Mouse (Mus musculus): ENCODE measurements around the gene Rho.

Gene Rho

DNA sequence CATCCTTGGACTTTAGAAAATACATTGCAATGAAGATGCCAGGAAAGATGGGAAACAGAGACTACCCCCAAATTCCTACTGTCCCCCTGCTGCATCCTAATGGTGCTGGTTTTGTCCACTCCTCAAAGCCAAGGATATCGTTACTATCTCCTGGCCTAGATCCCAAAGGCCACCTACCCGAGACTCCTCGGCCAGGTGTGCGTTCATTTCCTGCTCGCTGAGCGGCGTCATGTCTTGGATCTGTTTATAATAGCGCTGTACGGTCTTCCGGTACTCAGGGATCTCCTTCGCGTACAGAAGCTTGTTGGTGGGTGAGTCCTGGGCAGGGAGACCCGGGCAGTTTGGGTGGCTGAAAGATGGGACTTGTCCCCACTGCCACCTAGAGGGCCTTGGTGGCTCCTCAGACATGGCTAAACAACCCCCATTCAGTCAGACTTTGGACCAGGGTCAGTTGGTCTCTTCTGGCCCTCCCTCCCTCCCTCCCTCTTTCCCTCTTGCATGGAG is 24.9 kb downstream of the Rho start:
- CTCF ChIA-PET: interaction anchor here (0.6 kb wide), 1 partner anchor 110 kb away, joined by 3 read pairs; no protein-coding TSS in a partner anchor

DNA sequence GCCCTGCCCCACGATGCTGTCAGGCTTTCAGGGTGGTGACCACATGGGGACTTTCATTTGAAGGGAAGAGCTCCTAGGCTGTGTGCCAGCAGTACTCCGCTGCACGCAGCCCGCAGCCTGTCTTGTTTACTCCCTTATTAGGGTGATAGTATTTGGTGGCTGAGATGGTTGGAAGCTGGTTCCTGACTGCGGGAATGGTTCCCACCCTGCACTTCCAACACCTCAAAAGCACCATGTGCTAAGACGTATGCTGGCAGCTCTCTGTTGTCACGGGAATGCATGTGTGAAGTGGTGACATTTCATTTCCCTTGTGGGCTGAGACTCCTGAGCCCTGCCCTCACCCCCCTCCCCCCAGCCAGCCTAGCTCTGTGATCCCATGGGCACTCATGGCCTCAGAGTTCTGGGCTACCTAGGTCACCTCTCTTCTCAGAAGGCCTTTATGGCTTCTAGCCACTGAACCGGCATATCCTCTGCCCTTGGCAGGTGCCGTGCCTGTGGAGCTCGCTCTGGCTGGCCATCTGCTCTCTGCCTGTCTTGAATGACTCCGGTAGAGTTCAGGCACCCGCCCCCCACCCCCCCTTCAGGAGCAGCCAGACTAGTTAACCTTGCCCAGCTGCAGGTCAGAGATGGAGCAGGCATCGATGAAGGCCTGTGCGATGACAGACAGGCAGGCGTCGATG is 25.5 kb downstream of the Rho start:
- CTCF ChIA-PET: interaction anchor here (0.6 kb wide), 1 partner anchor 111 kb away, joined by 3 read pairs; no protein-coding TSS in a partner anchor

DNA sequence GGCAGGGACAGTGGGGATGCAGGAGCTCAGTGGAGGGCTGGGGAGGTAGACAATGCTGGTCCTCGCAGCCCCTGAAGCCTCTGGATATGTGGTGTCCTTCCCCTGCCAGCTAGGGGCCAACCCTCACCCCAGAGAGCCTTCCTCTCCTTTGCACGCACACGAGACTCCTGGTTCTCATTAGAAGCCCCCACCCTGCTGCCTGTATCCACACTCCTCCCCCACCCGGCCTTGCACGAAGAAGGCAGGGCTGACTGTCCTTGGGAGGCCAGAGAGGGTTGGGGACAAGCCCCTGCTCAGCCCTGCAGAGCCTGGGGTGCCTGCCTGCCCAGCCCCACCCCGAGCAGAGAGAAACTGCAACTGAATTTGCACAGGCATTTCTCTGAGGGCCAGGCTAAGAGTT is 26.1 kb downstream of the Rho start:
- CTCF ChIA-PET: no interaction called here

DNA sequence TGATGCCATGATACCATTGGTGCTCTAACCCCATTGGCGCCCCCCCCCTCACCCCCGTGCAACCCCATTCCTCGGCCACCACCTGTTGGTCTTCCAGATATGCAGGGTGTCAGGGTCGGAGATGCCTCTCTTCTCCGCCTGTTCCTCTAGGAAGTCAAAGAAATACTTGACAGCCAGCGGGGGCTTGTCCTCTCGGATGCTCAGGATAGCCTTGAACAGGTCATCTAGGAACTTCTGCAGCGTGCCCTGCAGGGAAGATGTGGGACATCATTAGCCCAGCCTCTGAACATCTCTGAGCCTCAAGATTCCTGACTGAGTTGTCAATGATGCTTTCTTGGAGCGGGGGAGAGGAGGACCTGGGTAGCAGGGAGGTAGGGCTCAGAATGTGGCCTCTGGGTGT is 26.9 kb downstream of the Rho start:
- CTCF ChIA-PET: no interaction called here

DNA sequence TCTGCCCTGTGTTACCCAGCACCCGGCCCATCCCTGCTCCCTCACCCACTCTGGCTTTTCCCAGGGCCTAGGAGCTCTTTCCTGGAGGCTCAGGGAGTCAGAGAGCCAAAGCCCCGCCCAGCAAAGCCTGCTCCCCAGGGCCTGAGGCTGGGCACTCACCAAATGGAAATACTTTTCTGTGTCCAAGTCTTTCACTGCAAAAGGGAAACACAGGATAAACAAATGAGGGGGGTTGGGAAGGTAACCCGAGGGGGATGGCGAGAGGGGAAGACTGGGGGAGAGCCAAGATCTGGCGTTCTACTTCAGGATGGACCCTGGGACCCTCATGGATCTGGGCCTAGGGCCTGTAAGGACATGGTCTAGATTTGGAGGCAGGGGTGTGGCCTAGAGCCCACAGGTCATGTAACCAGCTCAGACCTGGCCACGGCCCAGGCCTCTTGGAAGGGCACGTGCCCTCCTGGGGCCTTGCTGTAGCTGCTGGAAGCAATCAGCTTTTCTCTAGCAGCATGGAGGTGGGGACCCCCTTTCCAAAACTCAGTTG is 27.7 kb downstream of the Rho start:
- CTCF ChIA-PET: interaction anchor here (0.6 kb wide), 1 partner anchor 365 kb away, joined by 11 read pairs; no protein-coding TSS in a partner anchor

DNA sequence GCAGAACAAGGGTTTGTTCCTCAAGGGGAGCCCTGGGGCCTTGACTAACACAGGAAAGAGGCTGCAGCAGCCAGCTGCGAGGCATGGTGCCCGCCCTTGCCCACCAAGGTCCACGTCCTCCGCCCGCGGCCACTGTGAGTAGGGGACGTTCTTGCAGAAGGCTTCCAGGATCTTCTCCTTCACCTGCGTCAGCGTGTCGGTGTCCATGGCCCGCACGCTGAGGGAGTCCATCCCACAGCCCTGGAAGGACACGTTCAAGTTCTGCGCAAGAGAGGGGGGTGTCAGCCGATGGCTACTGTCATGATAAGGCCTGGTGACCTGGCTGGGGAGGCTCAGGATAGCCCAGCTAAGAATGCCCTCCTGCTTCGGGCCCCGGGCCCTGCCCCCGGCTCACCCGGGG is 28.8 kb downstream of the Rho start:
- CTCF ChIA-PET: no interaction called here

DNA sequence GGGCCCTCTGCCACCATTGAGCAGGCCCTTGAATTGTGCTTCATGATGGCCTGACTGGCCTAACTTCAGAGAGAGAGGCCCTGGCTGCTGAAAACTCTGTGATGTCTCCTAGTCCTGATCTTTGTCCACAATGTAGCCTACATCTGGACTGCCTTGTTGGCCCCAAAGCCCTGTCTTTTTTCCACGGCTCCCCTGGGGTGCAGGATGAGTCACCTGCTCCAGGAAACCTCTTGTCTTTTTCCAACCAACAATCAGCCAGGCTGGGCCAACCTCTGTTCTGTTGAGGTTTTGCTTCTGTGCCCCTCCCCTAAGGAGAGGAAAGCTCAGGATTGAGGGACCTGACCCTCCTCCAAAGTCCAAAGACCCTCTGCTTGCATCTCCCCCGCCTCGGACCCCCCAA is 30.2 kb downstream of the Rho start:
- CTCF ChIA-PET: interaction anchor here (0.6 kb wide), 2 partner anchors 9 to 33 kb away, joined by 5 to 6 read pairs; no protein-coding TSS in a partner anchor

DNA sequence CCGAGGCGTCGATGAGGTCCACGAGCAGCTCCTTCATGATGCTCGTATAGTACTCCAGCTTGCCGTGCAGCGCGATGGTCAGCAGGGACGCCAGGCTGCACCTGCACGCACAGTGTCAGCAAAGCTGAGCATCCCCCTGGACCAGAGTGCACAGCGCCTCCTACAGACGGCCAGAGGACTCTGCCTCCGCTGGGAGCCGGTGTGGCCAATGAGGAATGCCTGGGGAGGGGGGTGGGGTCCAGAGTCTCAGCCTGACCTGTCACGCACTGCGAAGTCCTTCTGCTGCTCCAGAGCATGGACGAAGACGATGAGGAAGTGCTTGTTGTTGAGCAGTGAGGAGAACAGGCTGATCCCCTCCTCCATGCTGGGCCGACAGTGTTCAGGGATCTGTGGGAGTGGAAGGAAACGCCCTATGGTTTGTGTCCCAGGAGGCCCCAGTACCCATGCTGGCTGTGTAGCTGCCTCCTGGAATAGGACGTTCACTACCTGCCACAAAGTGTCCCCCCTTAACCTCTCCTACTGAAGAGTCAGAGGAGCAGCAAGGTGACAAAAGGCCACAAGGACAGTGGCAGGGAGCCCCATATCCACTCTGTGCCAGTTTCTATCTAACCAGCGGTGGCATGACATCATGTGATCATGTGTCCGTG is 31.0 kb downstream of the Rho start:
- CTCF ChIA-PET: no interaction called here

DNA sequence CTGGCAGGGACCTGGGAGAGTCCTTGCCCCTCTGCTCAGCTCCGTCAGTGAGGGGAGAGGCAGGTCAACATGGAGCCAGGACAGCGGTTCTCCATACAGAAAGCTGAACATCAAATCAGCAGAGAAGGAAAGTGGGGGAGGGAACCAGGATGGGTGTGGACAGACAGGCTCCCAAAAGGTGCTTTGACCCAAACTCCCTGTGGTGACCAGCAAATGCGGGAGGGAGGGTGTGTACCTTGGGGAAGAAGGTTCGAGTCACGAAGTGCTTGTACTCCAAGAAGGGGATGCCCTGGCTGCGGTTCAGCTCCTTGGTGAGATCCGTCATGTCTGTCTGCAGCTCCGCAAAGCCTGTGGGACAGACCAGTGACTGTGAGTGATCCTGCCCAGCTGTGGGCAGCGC is 32.1 kb downstream of the Rho start:
- CTCF ChIA-PET: no interaction called here

DNA sequence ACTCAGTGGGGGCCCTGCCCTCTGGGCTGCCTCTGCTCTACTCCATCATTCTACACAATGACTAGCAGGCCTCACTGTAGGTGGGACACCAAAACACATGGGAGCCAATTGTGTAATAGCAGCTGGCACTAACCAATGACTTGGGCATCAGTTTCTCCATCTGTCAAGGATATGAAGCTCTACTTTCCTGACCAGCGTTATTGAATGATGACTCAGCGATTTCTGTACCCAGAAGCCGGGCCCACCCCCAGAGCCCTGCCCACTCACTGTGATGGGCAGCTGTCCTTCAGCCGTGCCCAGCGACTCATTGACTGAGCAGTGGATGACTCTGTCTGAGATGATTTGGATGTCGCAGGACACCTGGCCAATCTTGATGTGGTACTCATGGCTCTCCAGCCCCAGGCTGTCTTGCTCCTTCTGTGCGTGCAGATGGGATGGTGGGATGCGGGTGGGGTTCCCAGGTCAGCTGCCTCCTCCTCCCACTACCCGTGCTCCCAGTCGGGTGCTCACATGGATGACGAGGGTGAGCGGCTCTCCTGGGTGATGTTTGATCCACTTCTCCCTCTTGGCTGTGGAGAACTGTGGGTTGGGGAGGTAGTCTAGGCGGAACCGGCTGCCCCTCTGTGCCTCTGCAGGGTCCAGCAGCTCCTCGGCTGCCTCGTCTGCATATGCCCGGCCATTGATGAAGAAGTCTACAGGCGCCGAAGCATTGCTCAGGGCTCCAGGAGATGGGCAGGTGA is 34.8 kb downstream of the Rho start:
- CTCF ChIA-PET: no interaction called here

DNA sequence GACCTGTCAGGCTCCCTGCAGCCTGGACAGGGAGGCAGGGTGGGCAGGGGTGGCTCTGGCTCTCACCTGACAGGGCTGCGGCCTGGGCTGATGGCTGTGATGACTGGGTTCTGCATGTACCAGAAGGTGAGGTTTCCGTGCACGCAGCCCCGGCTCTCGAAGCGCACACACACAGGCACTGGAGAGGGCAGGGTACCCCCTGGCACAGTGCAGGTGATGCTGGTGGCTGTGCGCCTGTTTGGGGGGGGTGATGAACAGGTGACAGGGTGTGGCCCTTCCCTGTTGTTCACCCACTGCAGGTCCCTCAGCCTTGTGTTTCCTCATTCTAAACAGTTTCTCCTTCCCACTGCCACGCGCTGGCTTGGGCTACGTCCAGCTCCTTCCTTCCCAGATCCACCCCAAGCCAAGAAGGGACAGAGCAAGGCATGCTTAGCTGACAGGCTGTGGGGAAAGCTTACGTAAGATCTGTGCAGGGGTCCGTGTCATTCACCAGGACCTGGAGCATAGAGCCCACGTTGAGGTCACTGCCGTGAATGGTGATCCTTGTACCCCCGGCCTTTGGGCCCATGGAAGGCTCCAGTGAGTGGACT is 35.8 kb downstream of the Rho start:
- CTCF ChIA-PET: no interaction called here

DNA sequence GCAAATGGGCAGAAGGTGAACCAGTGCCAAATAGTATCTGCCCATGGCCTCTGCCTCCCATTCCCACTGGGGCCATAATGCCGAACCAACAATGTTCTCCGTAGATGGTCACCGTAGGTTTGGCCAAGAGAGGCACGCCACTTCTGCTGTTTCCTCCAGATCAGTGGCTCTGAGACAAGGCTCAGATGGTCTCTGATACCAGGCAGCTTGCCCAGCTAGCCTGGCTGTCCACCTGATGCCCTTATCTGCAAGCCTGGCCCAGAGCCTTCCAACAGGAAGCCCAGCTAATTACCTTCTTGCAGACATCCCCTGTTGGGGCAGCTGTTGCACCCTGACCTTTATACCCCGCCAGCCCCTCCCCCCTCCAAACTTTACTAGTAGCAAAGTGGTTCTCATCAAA is 36.5 kb downstream of the Rho start:
- CTCF ChIA-PET: no interaction called here

DNA sequence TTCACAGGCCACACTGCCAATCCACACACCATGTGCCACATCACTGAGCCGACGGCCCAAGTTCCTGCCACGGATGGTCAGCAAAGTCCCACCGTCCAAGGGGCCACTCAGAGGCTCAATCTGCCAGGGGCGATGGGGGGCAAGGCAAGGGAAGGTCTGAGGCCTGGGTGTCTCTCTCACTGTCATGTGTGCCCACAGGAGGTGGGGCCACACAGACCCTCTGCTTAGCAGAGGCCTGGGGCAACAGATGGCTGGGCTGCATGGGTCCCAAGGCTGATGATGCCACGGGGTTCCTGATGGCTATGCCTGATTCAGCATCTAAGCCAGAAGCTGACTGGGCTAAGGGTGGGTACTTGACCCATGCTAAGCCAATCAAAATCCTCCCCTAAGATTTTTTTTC is 37.2 kb downstream of the Rho start:
- CTCF ChIA-PET: no interaction called here

DNA sequence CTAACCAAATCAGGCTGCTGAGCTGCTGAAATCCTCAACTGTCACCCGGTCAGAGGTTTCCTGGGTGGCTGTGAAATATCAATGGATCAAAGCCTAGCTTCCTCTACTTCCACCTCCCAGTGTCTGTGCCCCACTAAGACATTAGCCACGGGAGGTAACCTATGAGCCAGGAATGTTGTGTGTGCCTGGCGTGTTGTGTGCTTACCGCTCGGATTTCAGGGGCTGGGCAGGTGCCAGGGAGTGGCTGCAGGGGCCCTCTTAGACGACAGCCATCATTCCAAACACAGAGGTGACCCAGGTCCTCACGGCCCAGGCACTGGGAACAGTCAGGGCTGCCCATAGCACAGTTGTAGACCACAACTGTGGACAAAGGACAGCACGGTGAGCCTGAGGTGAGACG is 37.6 kb downstream of the Rho start:
- CTCF ChIA-PET: no interaction called here

DNA sequence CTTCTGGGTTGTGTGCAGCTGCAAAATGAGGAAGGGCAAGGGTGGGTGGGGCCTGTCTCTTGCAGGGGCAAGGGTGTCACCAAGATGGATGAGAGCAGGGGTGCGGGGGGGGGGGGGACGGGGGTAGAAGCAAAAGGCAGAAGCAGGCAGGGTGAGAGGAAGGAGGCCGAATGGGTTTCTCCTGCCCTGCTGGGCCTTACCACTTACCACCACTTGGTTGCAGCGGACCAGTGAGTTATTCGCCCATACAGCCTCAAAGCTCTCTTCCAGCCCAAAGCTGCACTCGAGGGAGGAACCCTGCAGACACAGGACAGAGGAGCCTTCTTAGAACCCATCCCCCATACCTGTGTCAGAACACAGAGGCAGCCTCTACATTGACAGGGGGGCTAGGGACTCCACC is 38.4 kb downstream of the Rho start:
- CTCF ChIA-PET: no interaction called here

DNA sequence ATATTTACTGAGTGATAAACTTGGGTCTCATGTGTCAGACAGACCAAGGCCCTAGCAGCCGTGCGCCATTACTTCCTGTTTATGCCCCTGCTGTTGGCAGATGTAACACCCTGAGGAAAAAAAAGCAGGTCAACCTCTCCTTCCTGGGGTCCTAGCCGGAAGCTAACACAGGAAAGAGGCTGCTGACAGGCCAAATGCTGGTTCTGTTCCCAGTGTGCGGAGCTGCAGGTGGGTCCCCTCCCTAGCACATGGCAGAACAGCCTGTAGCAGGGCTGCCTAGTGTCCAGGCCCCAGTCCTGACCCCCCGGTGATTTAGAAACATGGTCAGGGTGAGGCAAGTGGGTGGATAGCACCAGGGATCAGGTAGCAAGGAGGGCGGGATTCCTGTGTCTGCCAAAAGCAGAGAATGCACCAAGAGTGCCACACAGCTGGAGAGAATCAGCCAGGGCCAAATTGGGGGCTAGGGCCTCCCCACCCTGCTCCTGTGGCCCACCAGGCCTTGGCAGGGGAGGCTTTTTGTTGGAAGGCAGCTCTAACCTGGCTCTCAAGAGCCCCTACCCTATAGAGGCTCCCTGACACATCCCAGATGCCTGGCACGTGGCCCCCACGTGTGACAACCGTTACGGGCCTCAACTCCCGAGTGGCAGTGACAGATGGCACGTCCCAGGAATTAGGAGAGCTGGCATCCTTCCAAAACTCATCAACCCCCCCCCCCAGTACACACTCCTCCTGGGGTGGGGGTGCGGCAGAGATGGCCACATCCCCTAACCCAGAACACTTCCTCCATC is 39.9 kb downstream of the Rho start:
- CTCF ChIA-PET: no interaction called here

DNA sequence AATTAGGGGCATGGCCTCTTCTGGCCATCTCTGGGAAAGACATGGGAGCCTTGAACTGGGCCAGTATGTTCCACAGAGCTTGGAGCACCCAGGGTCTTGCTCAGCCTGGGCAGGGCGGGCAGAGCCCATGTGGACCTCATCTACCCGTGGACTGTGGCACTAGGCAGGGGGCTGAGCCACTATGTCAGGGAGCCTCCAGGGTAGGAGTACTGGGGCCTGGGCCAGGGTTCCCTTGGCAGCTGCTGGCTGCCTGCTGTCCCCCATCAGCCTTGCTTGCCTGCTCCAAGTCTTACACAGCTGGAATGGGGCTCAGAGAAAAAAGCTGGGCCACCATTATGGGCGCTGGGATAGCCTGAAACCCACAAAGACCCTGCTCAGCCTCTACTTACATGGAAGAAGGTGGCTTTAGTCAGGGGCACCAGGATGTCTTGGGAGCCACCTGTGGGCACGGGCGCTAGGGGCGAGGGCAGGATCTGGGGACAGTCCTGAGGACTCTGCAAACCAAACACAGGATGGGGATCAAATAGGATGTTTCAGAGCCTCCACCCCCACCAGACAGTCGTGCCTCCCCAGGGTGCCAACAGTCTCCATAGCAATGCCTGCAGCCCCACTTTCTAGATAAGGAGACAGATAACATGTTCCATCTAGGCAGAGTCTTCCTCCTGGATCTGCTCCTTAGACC is 40.7 kb downstream of the Rho start:
- CTCF ChIA-PET: no interaction called here

DNA sequence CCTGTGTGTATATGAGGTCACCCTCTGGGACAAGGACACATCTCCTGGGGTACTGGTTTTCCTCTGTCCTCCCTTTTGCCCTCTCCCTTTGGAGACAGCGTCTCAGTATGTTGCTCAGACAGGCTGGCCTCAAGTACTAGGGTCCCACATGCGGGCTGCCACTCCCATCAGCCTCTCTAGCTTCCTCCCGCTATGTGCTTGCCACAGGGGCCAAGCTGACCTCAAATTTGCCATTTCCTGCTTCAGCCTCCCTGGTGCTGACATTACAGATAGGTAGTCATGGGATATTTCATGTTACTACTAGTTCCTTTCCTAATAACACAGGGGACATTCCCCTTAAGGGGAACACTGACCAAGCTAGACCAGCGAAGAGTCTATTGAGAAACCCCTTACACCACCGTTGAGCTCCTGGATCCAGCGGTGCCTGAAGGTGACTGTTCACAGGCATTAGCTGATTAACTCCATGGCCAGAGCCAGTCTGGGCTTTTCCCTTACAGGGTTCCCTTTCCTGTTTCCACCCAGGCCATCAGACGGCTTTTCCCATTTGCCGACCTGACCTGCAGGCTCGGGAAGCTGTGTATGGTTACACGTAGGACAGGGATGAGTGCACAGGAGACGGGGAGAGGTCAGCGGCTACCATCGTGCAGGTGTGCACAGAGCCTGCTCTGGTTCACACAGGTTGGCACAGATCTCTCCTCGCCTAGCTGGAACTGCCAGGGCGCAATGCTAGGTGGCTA is 41.8 kb downstream of the Rho start:
- CTCF ChIA-PET: interaction anchor here (1.2 kb wide), 1 partner anchor 14 kb away, joined by 4 read pairs; no protein-coding TSS in a partner anchor

DNA sequence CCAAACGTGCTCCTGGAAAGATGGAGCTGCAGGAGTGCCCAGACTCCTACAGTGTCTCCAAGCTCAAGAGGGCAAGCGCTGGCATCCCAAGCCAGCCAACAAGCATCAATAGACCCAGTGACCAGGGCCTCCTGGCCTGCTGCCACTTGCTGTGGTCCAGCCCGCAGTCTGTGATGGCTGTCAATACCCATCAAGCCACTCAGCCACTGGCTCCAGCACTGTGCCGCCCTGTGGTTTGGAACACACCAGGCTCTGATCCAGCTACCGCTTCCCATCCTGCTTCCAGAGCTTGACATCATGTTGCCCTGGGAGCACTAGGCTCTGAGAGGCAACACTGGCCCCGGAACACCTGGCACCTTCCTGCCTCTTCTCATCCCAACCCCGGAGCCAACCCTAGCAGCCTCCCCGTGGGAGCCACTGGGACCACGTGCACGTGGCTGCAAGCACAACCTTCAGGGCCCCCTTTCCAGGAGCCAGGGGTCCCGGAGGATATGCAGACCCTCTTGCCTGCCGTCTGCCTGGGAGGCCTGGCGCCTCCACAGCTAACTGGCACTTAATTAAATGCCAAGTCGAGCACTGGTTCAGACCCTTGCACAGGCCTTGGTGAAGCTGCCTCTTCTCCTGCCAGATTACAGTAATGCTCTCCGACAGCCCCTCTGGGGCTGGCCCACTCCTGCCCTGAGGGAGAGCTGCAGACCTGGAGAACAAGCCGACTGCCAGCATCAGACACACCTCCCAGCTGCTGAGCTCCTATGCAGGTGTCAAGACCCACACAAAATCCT is 42.5 kb downstream of the Rho start:
- CTCF ChIA-PET: interaction anchor here (1.2 kb wide), 1 partner anchor 13 kb away, joined by 4 read pairs; no protein-coding TSS in a partner anchor
